In the genomic region with DNA sequence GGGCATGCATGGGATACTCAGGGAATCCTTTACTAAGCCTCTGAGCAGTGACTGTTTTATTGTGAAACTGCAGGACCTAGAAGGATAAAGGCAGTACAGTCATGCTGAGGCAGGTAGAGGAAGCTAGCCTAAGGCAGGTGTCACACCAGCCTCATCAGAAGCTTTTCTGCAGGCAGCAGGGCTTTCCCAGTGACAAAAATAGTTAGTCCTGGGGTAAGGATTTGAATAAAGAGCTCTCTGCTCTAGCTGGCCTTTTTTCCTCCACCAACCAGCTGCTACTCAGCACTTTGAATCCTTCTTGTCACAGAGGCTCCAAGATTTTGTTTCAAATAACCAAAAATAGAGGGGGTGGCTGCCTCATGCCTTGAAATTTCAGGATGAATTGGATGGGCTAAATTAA, we compare ENCODE assay signal across 17 mouse cellular contexts. TPM values are rescaled to one million over a fixed set of nuclear protein-coding genes. Genes with fewer than 3 reads are reported as not detected.
DNase-seq lines count a peak whose midpoint lies in the region; ATAC-seq and TF ChIP-seq lines count a peak whose summit lies in the region.
"Had no signal": no experiment of that assay in that cellular context is flagged by ENCODE, and none has a peak within 500 bp of the region (broad histone marks: within the 10 kb centered on the region; RNA-seq: fewer than 3 reads in every experiment).

No protein-coding gene starts in this region.

- TF ChIP-seq CTCF in lung, embryonic 14.5 days (IDR thresholded peaks at IDR 0.05; ENCODE audit: low read depth), result no peak

- H3K27me3 ChIP-seq in heart, embryonic 10.5 days (ENCODE audit: insufficient read depth, poor library complexity, severe bottlenecking), result no peaks in the 10 kb centered on the region
- H3K27me3 ChIP-seq in lung, embryonic 14.5 days (ENCODE audit: insufficient read depth, low read length), result no peaks in the 10 kb centered on the region
- no peaks in the 10 kb centered on the region for H3K27me3 ChIP-seq in embryonic facial prominence, embryonic 13.5 days
- no peaks in the 10 kb centered on the region for H3K27me3 ChIP-seq in stomach, embryonic 14.5 days (ENCODE audit: control insufficient read depth, insufficient read depth, low read length)
- H3K27me3 ChIP-seq: midbrain, embryonic 13.5 days had no signal

- no peaks in the 10 kb centered on the region for H3K9me3 ChIP-seq in heart, embryonic 10.5 days
- no peaks in the 10 kb centered on the region for H3K9me3 ChIP-seq in lung, embryonic 14.5 days (ENCODE audit: low read depth, low read length)
- H3K9me3 ChIP-seq in embryonic facial prominence, embryonic 13.5 days, result no peaks in the 10 kb centered on the region
- no peaks in the 10 kb centered on the region for H3K9me3 ChIP-seq in stomach, embryonic 14.5 days (ENCODE audit: control insufficient read depth, low read depth, low read length)
- H3K9me3 ChIP-seq: forebrain, embryonic 12.5 days; midbrain, embryonic 13.5 days had no signal

- H3K4me1 ChIP-seq in heart, embryonic 10.5 days, result peaks cover 75% of the 10 kb centered on the region
- H3K4me1 ChIP-seq in lung, embryonic 14.5 days (ENCODE audit: insufficient read depth), result peaks cover 32% of the 10 kb centered on the region
- H3K4me1 ChIP-seq in embryonic facial prominence, embryonic 13.5 days, result peaks cover 69% of the 10 kb centered on the region
- peaks cover 25% of the 10 kb centered on the region for H3K4me1 ChIP-seq in stomach, embryonic 14.5 days (ENCODE audit: control insufficient read depth, insufficient read depth, low read length)

- H3K27ac ChIP-seq in heart, embryonic 10.5 days, result peak overlapping the region; percentile 85
- H3K27ac ChIP-seq in lung, embryonic 14.5 days (ENCODE audit: low read depth), result peak overlapping the region; percentile 90
- H3K27ac ChIP-seq in embryonic facial prominence, embryonic 13.5 days, result peak overlapping the region; percentile 95
- peak overlapping the region; percentile 59; the same call in 1 of the 2 replicates for H3K27ac ChIP-seq in stomach, embryonic 14.5 days (ENCODE audit: low read length)
- H3K27ac ChIP-seq: forebrain, embryonic 12.5 days; hindbrain, postnatal 0 days; midbrain, embryonic 13.5 days had no signal

- intact Hi-C loops in heart, postnatal 10 days (cut with DNase I), result no loop called here

- H3K36me3 ChIP-seq in heart, embryonic 10.5 days, result peaks cover 46% of the 10 kb centered on the region
- peaks cover 63% of the 10 kb centered on the region for H3K36me3 ChIP-seq in lung, embryonic 14.5 days (ENCODE audit: insufficient read depth)
- peaks cover 24% of the 10 kb centered on the region for H3K36me3 ChIP-seq in embryonic facial prominence, embryonic 13.5 days
- peaks cover 19% of the 10 kb centered on the region for H3K36me3 ChIP-seq in stomach, embryonic 14.5 days (ENCODE audit: control insufficient read depth, insufficient read depth, low read length)

- H3K4me2 ChIP-seq in lung, embryonic 14.5 days, result no peak overlapping the region
- no peak overlapping the region for H3K4me2 ChIP-seq in embryonic facial prominence, embryonic 13.5 days
- H3K4me2 ChIP-seq in stomach, embryonic 14.5 days (replicated peaks; ENCODE audit: low read depth, low read length), result no peak overlapping the region
- H3K4me2 ChIP-seq: forebrain, embryonic 12.5 days; midbrain, embryonic 13.5 days had no signal

- no peak overlapping the region for H3K4me3 ChIP-seq in heart, embryonic 10.5 days
- H3K4me3 ChIP-seq in lung, embryonic 14.5 days (ENCODE audit: low read depth, low read length), result no peak overlapping the region
- no peak overlapping the region for H3K4me3 ChIP-seq in embryonic facial prominence, embryonic 13.5 days
- no peak overlapping the region for H3K4me3 ChIP-seq in stomach, embryonic 14.5 days (ENCODE audit: low read depth, low read length)
- H3K4me3 ChIP-seq: forebrain, embryonic 12.5 days; midbrain, embryonic 13.5 days had no signal

- H3K9ac ChIP-seq in lung, embryonic 14.5 days, result no peak overlapping the region
- H3K9ac ChIP-seq in embryonic facial prominence, embryonic 13.5 days, result 0 out of 2 replicates have a peak overlapping the region, but pooled peaks have one; percentile 27
- no peak overlapping the region for H3K9ac ChIP-seq in stomach, embryonic 14.5 days (replicated peaks; ENCODE audit: low read depth, low read length)
- H3K9ac ChIP-seq: forebrain, embryonic 12.5 days; midbrain, embryonic 13.5 days had no signal

- no peak for ATAC-seq in lung, embryonic 14.5 days (ENCODE audit: insufficient read depth)
- ATAC-seq in embryonic facial prominence, embryonic 13.5 days (ENCODE audit: insufficient number of reproducible peaks, insufficient read depth, low FRiP score, low TSS enrichment, low read depth), result no peak
- no peak for ATAC-seq in stomach, embryonic 14.5 days (ENCODE audit: insufficient number of reproducible peaks, insufficient read depth, low FRiP score, low read depth)
- ATAC-seq: hindbrain, postnatal 0 days; midbrain, embryonic 13.5 days had no signal

- peak; percentile 61 for DNase-seq in heart, embryonic 10.5 days (ENCODE audit: low spot score)
- DNase-seq in heart, postnatal 10 days, result no peak
- no peak for DNase-seq in lung, embryonic 14.5 days
- no peak for DNase-seq in lung, adult 18-20 months
- no peak for DNase-seq in c-Kit-positive CD71-positive TER-119-positive erythroid progenitor cells, embryonic 14.5 days (ENCODE audit: low spot score)
- no peak for DNase-seq in T-cell, adult 2 months (ENCODE audit: low spot score)
- DNase-seq: cerebellum, adult 2 months; kidney, postnatal 10 days; layer of hippocampus, postnatal 36 days; liver; lung, postnatal 14 days; thymus, adult 2 months had no signal

RNA-seq across cellular contexts. Expression of gene Ddc, which starts 57.8 kb away (rescaled TPM):
- polyA plus RNA-seq in heart, embryonic 10.5 days (2016; fragmentation: Nextera tagmentation; extraction: Ambion mirVana), result 34.5 and 42.8 TPM in 2 replicates
- 10 to 100 TPM; 11.0 to 11.9 TPM for total RNA-seq in heart, postnatal 10 days (2021)
- 13.1 and 13.4 TPM in 2 replicates for polyA plus RNA-seq in lung, embryonic 14.5 days (2014; fragmentation: Nextera tagmentation; extraction: Ambion mirVana)
- 5.3 and 5.8 TPM in 2 replicates for polyA plus RNA-seq in embryonic facial prominence, embryonic 13.5 days (2015; fragmentation: Nextera tagmentation; extraction: Ambion mirVana)
- 36.7 and 47.2 TPM in 2 replicates for polyA plus RNA-seq in stomach, embryonic 14.5 days (2014; fragmentation: Nextera tagmentation; extraction: Ambion mirVana)
